Mouse (Mus musculus) small intestine, adult 2 months (tissue): ENCODE measurements around the gene Dock4.

Experiments used
- CTCF ChIP-seq: fragments of 200-500 bp; IDR thresholded peaks from 2 replicates; pipeline ENCODE4 v1.5.1; 2012; ENCODE audit warnings: low read depth, mild to moderate bottlenecking, control low read depth, inconsistent platforms, low read length, moderate library complexity, mixed read lengths; ENCODE audit not compliant: insufficient replicate concordance, insufficient read length; ENCODE audit errors: extremely low read depth
- POLR2A ChIP-seq: fragments of 200-500 bp; IDR thresholded peaks from 2 replicates; pipeline ENCODE4 v1.6.1; 2012; ENCODE audit warnings: low read depth, mild to moderate bottlenecking, control low read depth, inconsistent platforms, low read length, moderate library complexity

DNA sequence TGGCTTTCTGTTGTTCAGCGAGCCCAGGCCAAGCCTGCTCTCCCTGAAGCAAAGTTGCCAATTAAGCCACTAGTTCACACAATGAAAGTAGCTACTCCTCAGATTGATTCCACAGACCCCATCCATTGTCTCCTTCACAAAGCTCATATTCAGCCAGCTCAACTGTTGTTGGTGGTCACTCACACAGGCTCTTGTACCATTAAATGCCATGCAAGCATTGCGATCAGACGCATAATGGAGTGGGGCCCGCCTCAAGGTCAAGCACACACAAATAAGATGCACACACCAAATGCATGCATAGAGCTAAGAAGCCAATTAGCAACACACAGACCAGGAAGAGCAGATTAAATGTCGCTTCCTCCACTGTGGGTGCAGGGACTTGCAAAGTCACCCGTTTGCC is 391.2 kb downstream of the Dock4 start:
- TF ChIP-seq POLR2A (no peak), CTCF (no peak)
